Mouse (Mus musculus) cerebellum, postnatal 14 days (tissue): ENCODE measurements around the gene Lcn2.

Experiments used
- DNase-seq, 2 experiments: peaks; one replicate each; pipeline ENCODE4 v3.0.0; 2021; ENCODE audit warnings: mixed read lengths in 2 of 2

The Lcn2 gene

GRCm38 (mm10) chr2:32387706-32388490, at the start of gene Lcn2:
Gene Lcn2 (minus strand): TSS chr2:32388252.
- DNase-seq = no peak

GRCm38 (mm10) chr2:32437612-32438166, 49.6 kb upstream of the Lcn2 start:
- no peak for DNase-seq

- no peak for DNase-seq
Observed at GRCm38 (mm10) chr2:32436686-32437372, 48.8 kb upstream of the Lcn2 start.

- peak; percentile 90 to 92 for DNase-seq
Observed at GRCm38 (mm10) chr2:32430701-32431676, 42.9 kb upstream of the Lcn2 start.

GRCm38 (mm10) chr2:32429215-32429891, 41.3 kb upstream of the Lcn2 start:
- DNase-seq = no peak

GRCm38 (mm10) chr2:32428262-32428722, 40.2 kb upstream of the Lcn2 start:
- DNase-seq = no peak

- no peak for DNase-seq
Observed at GRCm38 (mm10) chr2:32427720-32428119, 39.7 kb upstream of the Lcn2 start.

- no peak for DNase-seq
Observed at GRCm38 (mm10) chr2:32426141-32426540, 38.1 kb upstream of the Lcn2 start.

GRCm38 (mm10) chr2:32425568-32425967, 37.5 kb upstream of the Lcn2 start:
- DNase-seq = no peak

- DNase-seq = no peak
Observed at GRCm38 (mm10) chr2:32424796-32425195, 36.7 kb upstream of the Lcn2 start.

- DNase-seq = peak in 1 of 2 experiments; percentile 39
Observed at GRCm38 (mm10) chr2:32423481-32424331, 35.7 kb upstream of the Lcn2 start.

GRCm38 (mm10) chr2:32421851-32422251, 33.8 kb upstream of the Lcn2 start:
- DNase-seq = no peak

- no peak for DNase-seq
Observed at GRCm38 (mm10) chr2:32420647-32421046, 32.6 kb upstream of the Lcn2 start.

GRCm38 (mm10) chr2:32420066-32420608, 32.1 kb upstream of the Lcn2 start:
- no peak for DNase-seq

- DNase-seq = peak in 1 of 2 experiments; percentile 24
Observed at GRCm38 (mm10) chr2:32419359-32419758, 31.3 kb upstream of the Lcn2 start.

- no peak for DNase-seq
Observed at GRCm38 (mm10) chr2:32418430-32419151, 30.5 kb upstream of the Lcn2 start.

- no peak for DNase-seq
Observed at GRCm38 (mm10) chr2:32417486-32417885, 29.4 kb upstream of the Lcn2 start.

GRCm38 (mm10) chr2:32416556-32416955, 28.5 kb upstream of the Lcn2 start:
- DNase-seq = no peak

- DNase-seq = no peak
Observed at GRCm38 (mm10) chr2:32415801-32416200, 27.7 kb upstream of the Lcn2 start.

- DNase-seq = no peak
Observed at GRCm38 (mm10) chr2:32413936-32414335, 25.9 kb upstream of the Lcn2 start.
